Mouse (Mus musculus) CH12.LX (cell line): ENCODE measurements around the gene Tspyl2.

ENCODE experiments used
- CTCF ChIP-seq, 2 experiments: IDR thresholded peaks in 1 of 2; conservative IDR thresholded peaks in 1 of 2; 2 replicates each; pipeline ENCODE4 v1.5.1; 2011 to 2012; ENCODE audit warnings: low read depth in 2 of 2, low read length in 2 of 2, improper control_type of control experiment in 1 of 2, inconsistent platforms in 1 of 2, mild to moderate bottlenecking in 1 of 2, moderate library complexity in 1 of 2
- E2F4 ChIP-seq: IDR thresholded peaks from 2 replicates; pipeline ENCODE4 v1.6.1; 2011; ENCODE audit warnings: low read depth, low read length, improper control_type of control experiment; ENCODE audit not compliant: insufficient replicate concordance
- EP300 ChIP-seq: IDR thresholded peaks from 2 replicates; pipeline ENCODE4 v1.6.1; 2011; ENCODE audit warnings: low read length, improper control_type of control experiment
- MAX ChIP-seq: IDR thresholded peaks from 2 replicates; pipeline ENCODE4 v1.6.1; 2011; ENCODE audit warnings: low read length, improper control_type of control experiment
- MEF2A ChIP-seq: IDR thresholded peaks from 2 replicates; pipeline ENCODE4 v1.6.1; 2014; ENCODE audit warnings: low read depth, mild to moderate bottlenecking, inconsistent platforms, low read length, improper control_type of control experiment, borderline replicate concordance
- NRF1 ChIP-seq: IDR thresholded peaks from 2 replicates; pipeline ENCODE4 v1.6.1; 2014; ENCODE audit warnings: low read depth, mild to moderate bottlenecking, inconsistent platforms, low read length, improper control_type of control experiment, moderate library complexity
- POLR2A ChIP-seq: IDR thresholded peaks from 2 replicates; pipeline ENCODE4 v1.6.1; 2011; ENCODE audit warnings: low read depth, mild to moderate bottlenecking, improper control_type of control experiment, low read length
- POLR2AphosphoS2 ChIP-seq: IDR thresholded peaks from 2 replicates; pipeline ENCODE4 v1.6.1; 2011; ENCODE audit warnings: low read depth, low read length, improper control_type of control experiment
- TBP ChIP-seq: conservative IDR thresholded peaks from 2 replicates; pipeline ENCODE4 v1.6.1; 2011; ENCODE audit warnings: low read depth, low read length, improper control_type of control experiment
- USF1 ChIP-seq: IDR thresholded peaks from 2 replicates; pipeline ENCODE4 v1.6.1; 2014; ENCODE audit warnings: low read depth, mild to moderate bottlenecking, inconsistent platforms, low read length, improper control_type of control experiment
- ZKSCAN1 ChIP-seq: IDR thresholded peaks from 2 replicates; pipeline ENCODE4 v1.6.1; 2012; ENCODE audit warnings: low read depth, inconsistent platforms, low read length, improper control_type of control experiment, borderline replicate concordance
- ZNF384 ChIP-seq: IDR thresholded peaks from 2 replicates; pipeline ENCODE4 v1.6.1; 2012; ENCODE audit warnings: low read depth, low read length, improper control_type of control experiment, inconsistent platforms

- TF ChIP-seq POLR2AphosphoS2 = no peak
- TF ChIP-seq POLR2A = no peak
- TF ChIP-seq MAX = no peak
- TF ChIP-seq CTCF (conservative IDR thresholded peaks at IDR 0.05 in 1 of 2, IDR thresholded peaks at IDR 0.05 in 1 of 2; ENCODE audit: low read depth in 2 of 2, low read length in 2 of 2) = peak in 1 of 2 experiments; percentile 69; a peak in 2 of 4 replicates
- TF ChIP-seq ZNF384 = no peak
- TF ChIP-seq TBP = no peak
- no peak for TF ChIP-seq EP300
- no peak for TF ChIP-seq NRF1
- no peak for TF ChIP-seq USF1
- no peak for TF ChIP-seq ZKSCAN1
- TF ChIP-seq E2F4 = no peak
- TF ChIP-seq MEF2A = no peak
Observed at GRCm38 (mm10) chrX:152352553-152353153, 10.4 kb upstream of the Tspyl2 start.
